Mouse (Mus musculus): ENCODE measurements around the gene Dnmt1. TPM values are rescaled to one million over a fixed set of nuclear protein-coding genes. Genes with fewer than 3 reads are reported as not detected.

Dnmt1 gene
- polyA plus RNA-seq (2017; shearing (Covaris generic)) = 10 to 100 TPM; 41.0 to 78.9 (median 43.9) TPM

- ATAC-seq = no peak
These were observed at the start of gene Dnmt1 for GRCm38 (mm10) chr9:20959430-20959938. TSS of gene Dnmt1 (minus strand) at chr9:20959888.

GRCm38 (mm10) chr9:21008007-21008406 lies 48.3 kb upstream of the Dnmt1 start:
- ATAC-seq = no peak

- ATAC-seq = no peak
These were observed 47.7 kb upstream of the Dnmt1 start for GRCm38 (mm10) chr9:21007313-21007952.

GRCm38 (mm10) chr9:21002627-21003551 lies 43.2 kb upstream of the Dnmt1 start, which contains the start of gene Mrpl4:
TSS of gene Mrpl4 (plus strand) at chr9:21002738.
- peak; percentile 84 for ATAC-seq

GRCm38 (mm10) chr9:21002270-21002626 lies 42.6 kb upstream of the Dnmt1 start:
- ATAC-seq = peak; percentile 7

GRCm38 (mm10) chr9:21001651-21002200 lies 42.0 kb upstream of the Dnmt1 start:
- no peak for ATAC-seq

GRCm38 (mm10) chr9:21000811-21001210 lies 41.1 kb upstream of the Dnmt1 start:
- no peak for ATAC-seq

GRCm38 (mm10) chr9:20998337-20998736 lies 38.6 kb upstream of the Dnmt1 start:
- peak; percentile 15 for ATAC-seq

- ATAC-seq = no peak
These were observed 37.4 kb upstream of the Dnmt1 start for GRCm38 (mm10) chr9:20997065-20997464.

GRCm38 (mm10) chr9:20995069-20995468 lies 35.4 kb upstream of the Dnmt1 start:
- no peak for ATAC-seq

GRCm38 (mm10) chr9:20993165-20993898 lies 33.6 kb upstream of the Dnmt1 start:
- no peak for ATAC-seq

GRCm38 (mm10) chr9:20991587-20991986 lies 31.9 kb upstream of the Dnmt1 start:
- ATAC-seq = no peak

- ATAC-seq = no peak
These were observed 31.2 kb upstream of the Dnmt1 start for GRCm38 (mm10) chr9:20990861-20991260.

- ATAC-seq = peak; percentile 28
These were observed 28.3 kb upstream of the Dnmt1 start for GRCm38 (mm10) chr9:20987953-20988352.

GRCm38 (mm10) chr9:20986952-20987686 lies 27.4 kb upstream of the Dnmt1 start:
- ATAC-seq = no peak

GRCm38 (mm10) chr9:20983169-20983568 lies 23.5 kb upstream of the Dnmt1 start:
- peak; percentile 84 for ATAC-seq

- no peak for ATAC-seq
These were observed 22.5 kb upstream of the Dnmt1 start for GRCm38 (mm10) chr9:20982171-20982570.

GRCm38 (mm10) chr9:20979769-20980168 lies 20.1 kb upstream of the Dnmt1 start:
- ATAC-seq = no peak

- ATAC-seq = no peak
These were observed 19.5 kb upstream of the Dnmt1 start for GRCm38 (mm10) chr9:20979181-20979580.

GRCm38 (mm10) chr9:20978409-20979095 lies 18.9 kb upstream of the Dnmt1 start:
- ATAC-seq = no peak
